Mouse (Mus musculus) forebrain, embryonic 12.5 days (tissue): ENCODE measurements around the gene Kifc3. TPM values are rescaled to one million over a fixed set of nuclear protein-coding genes. Genes with fewer than 3 reads are reported as not detected.

Experiments used
- polyA plus RNA-seq: library from polyadenylated mRNA; unstranded; fragments of >200 nt; fragmentation: Nextera tagmentation; extraction: Ambion mirVana; gene quantifications from 2 replicates; pipeline ENCODE4 v1.2.1, GENCODE M21; 2016

Gene Kifc3
- polyA plus RNA-seq, 1 experiment from 2014 or later, result 8.3 TPM

Other genes with a start within 250 kb of the Kifc3 start
- 180 and 222 TPM in 2 replicates for gene Adgrg1, start 228.1 kb downstream of the Kifc3 start, polyA plus RNA-seq
- gene Adgrg3, start 185.1 kb downstream of the Kifc3 start, polyA plus RNA-seq, result 1.7 and 2.4 TPM in 2 replicates
- 0.26 and 0.38 TPM in 2 replicates for gene Drc7, start 147.7 kb downstream of the Kifc3 start, polyA plus RNA-seq
- 35.6 and 42.0 TPM in 2 replicates for gene Katnb1, start 121.6 kb downstream of the Kifc3 start, polyA plus RNA-seq
- gene Cngb1, start 103.8 kb upstream of the Kifc3 start, polyA plus RNA-seq, result 0.38 and 0.40 TPM in 2 replicates
- gene Tepp, start 107.8 kb upstream of the Kifc3 start, polyA plus RNA-seq, result not detected in 2 replicates
- 18.1 and 20.1 TPM in 2 replicates for gene Zfp319, start 129.1 kb upstream of the Kifc3 start, polyA plus RNA-seq
- gene Usb1, start 129.5 kb upstream of the Kifc3 start, polyA plus RNA-seq, result 41.7 and 42.5 TPM in 2 replicates
- gene Mmp15, start 149.5 kb upstream of the Kifc3 start, polyA plus RNA-seq, result 22.8 and 24.6 TPM in 2 replicates
- gene Cfap20, start 232.1 kb upstream of the Kifc3 start, polyA plus RNA-seq, result 139 and 140 TPM in 2 replicates